Mouse (Mus musculus): Measurements from ENCODE around the gene Rras.

Gene Rras

GRCm38 (mm10) chr7:45025601-45026220, 8.0 kb downstream of the Rras start:
- DNase-seq (ENCODE audit: low spot score in 2 of 2) = peak in 1 of 2 experiments; percentile 41

GRCm38 (mm10) chr7:45026256-45026655, 8.5 kb downstream of the Rras start:
- DNase-seq (ENCODE audit: low spot score in 2 of 2) = no peak

- DNase-seq (ENCODE audit: low spot score in 2 of 2) = no peak
Measured at GRCm38 (mm10) chr7:45027761-45028160, 10.0 kb downstream of the Rras start.

GRCm38 (mm10) chr7:45028351-45028750, 10.6 kb downstream of the Rras start:
- DNase-seq (ENCODE audit: low spot score in 2 of 2) = no peak

GRCm38 (mm10) chr7:45029995-45030394, 12.2 kb downstream of the Rras start:
- no peak for DNase-seq (ENCODE audit: low spot score in 2 of 2)

GRCm38 (mm10) chr7:45030857-45031256, 13.1 kb downstream of the Rras start:
- DNase-seq (ENCODE audit: low spot score in 2 of 2) = no peak

GRCm38 (mm10) chr7:45033722-45034359, 16.1 kb downstream of the Rras start:
- no peak for DNase-seq (ENCODE audit: low spot score in 2 of 2)

GRCm38 (mm10) chr7:45035631-45036030, 17.9 kb downstream of the Rras start:
- no peak for DNase-seq (ENCODE audit: low spot score in 2 of 2)

- DNase-seq (ENCODE audit: low spot score in 2 of 2) = no peak
Measured at GRCm38 (mm10) chr7:45036702-45037101, 18.9 kb downstream of the Rras start.

- DNase-seq (ENCODE audit: low spot score in 2 of 2) = no peak
Measured at GRCm38 (mm10) chr7:45037720-45038361, 20.1 kb downstream of the Rras start.

- no peak for DNase-seq (ENCODE audit: low spot score in 2 of 2)
Measured at GRCm38 (mm10) chr7:45038411-45038810, 20.6 kb downstream of the Rras start.

GRCm38 (mm10) chr7:45040851-45041250, 23.1 kb downstream of the Rras start:
- DNase-seq (ENCODE audit: low spot score in 2 of 2) = no peak

GRCm38 (mm10) chr7:45043307-45043706, 25.5 kb downstream of the Rras start:
- no peak for DNase-seq (ENCODE audit: low spot score in 2 of 2)

- no peak for DNase-seq (ENCODE audit: low spot score in 2 of 2)
Measured at GRCm38 (mm10) chr7:45045741-45046140, 28.0 kb downstream of the Rras start.

GRCm38 (mm10) chr7:45046853-45047350, 29.1 kb downstream of the Rras start:
- no peak for DNase-seq (ENCODE audit: low spot score in 2 of 2)

- no peak for DNase-seq (ENCODE audit: low spot score in 2 of 2)
Measured at GRCm38 (mm10) chr7:45047491-45047890, 29.7 kb downstream of the Rras start.

GRCm38 (mm10) chr7:45048001-45048890, 30.5 kb downstream of the Rras start:
- DNase-seq (ENCODE audit: low spot score in 2 of 2) = no peak

GRCm38 (mm10) chr7:45048923-45049657, 31.3 kb downstream of the Rras start:
- no peak for DNase-seq (ENCODE audit: low spot score in 2 of 2)

GRCm38 (mm10) chr7:45050945-45051600, 33.3 kb downstream of the Rras start:
- peak; percentile 23 to 55 for DNase-seq (ENCODE audit: low spot score in 2 of 2)

GRCm38 (mm10) chr7:45051601-45051974, 33.8 kb downstream of the Rras start:
- DNase-seq (ENCODE audit: low spot score in 2 of 2) = no peak

All from urinary bladder, postnatal 36 days (tissue).